Mouse (Mus musculus): ENCODE measurements around the gene Syndig1l.

Syndig1l gene

GRCm38 (mm10) chr12:84698319-84699081, at the start of gene Syndig1l:
Syndig1l (minus strand) TSS chr12:84698831.
- in situ Hi-C loops (cut with MboI, MseI): no loop called here

GRCm38 (mm10) chr12:84748134-84748533, 49.5 kb upstream of the Syndig1l start:
- in situ Hi-C loops (cut with MboI, MseI): no loop called here

GRCm38 (mm10) chr12:84745700-84746099, 47.1 kb upstream of the Syndig1l start:
- in situ Hi-C loops (cut with MboI, MseI): no loop called here

GRCm38 (mm10) chr12:84743496-84743895, 44.9 kb upstream of the Syndig1l start:
- in situ Hi-C loops (cut with MboI, MseI): no loop called here

- in situ Hi-C loops (cut with MboI, MseI): no loop called here
Measured at GRCm38 (mm10) chr12:84733366-84733765, 34.7 kb upstream of the Syndig1l start.

GRCm38 (mm10) chr12:84728421-84728820, 29.8 kb upstream of the Syndig1l start:
- in situ Hi-C loops (cut with MboI, MseI): no loop called here

- in situ Hi-C loops (cut with MboI, MseI): no loop called here
Measured at GRCm38 (mm10) chr12:84727434-84727833, 28.8 kb upstream of the Syndig1l start.

- in situ Hi-C loops (cut with MboI, MseI): no loop called here
Measured at GRCm38 (mm10) chr12:84726986-84727385, 28.4 kb upstream of the Syndig1l start.

- in situ Hi-C loops (cut with MboI, MseI): no loop called here
Measured at GRCm38 (mm10) chr12:84726391-84726790, 27.8 kb upstream of the Syndig1l start.

GRCm38 (mm10) chr12:84718462-84719244, 20.0 kb upstream of the Syndig1l start:
- in situ Hi-C loops (cut with MboI, MseI): no loop called here

- in situ Hi-C loops (cut with MboI, MseI): no loop called here
Measured at GRCm38 (mm10) chr12:84714578-84714977, 15.9 kb upstream of the Syndig1l start.

- in situ Hi-C loops (cut with MboI, MseI): no loop called here
Measured at GRCm38 (mm10) chr12:84709842-84710439, 11.3 kb upstream of the Syndig1l start.

GRCm38 (mm10) chr12:84707804-84708203, 9.2 kb upstream of the Syndig1l start:
- in situ Hi-C loops (cut with MboI, MseI): no loop called here

GRCm38 (mm10) chr12:84706886-84707285, 8.3 kb upstream of the Syndig1l start:
- in situ Hi-C loops (cut with MboI, MseI): no loop called here

GRCm38 (mm10) chr12:84702586-84702985, 4.0 kb upstream of the Syndig1l start:
- in situ Hi-C loops (cut with MboI, MseI): no loop called here

- in situ Hi-C loops (cut with MboI, MseI): no loop called here
Measured at GRCm38 (mm10) chr12:84692141-84692540, 6.5 kb downstream of the Syndig1l start.

- in situ Hi-C loops (cut with MboI, MseI): no loop called here
Measured at GRCm38 (mm10) chr12:84691347-84691746, 7.3 kb downstream of the Syndig1l start.

GRCm38 (mm10) chr12:84689051-84689450, 9.6 kb downstream of the Syndig1l start:
- in situ Hi-C loops (cut with MboI, MseI): no loop called here

GRCm38 (mm10) chr12:84687531-84687930, 11.1 kb downstream of the Syndig1l start:
- in situ Hi-C loops (cut with MboI, MseI): no loop called here

GRCm38 (mm10) chr12:84686176-84686575, 12.5 kb downstream of the Syndig1l start:
- in situ Hi-C loops (cut with MboI, MseI): no loop called here

- in situ Hi-C loops (cut with MboI, MseI): no loop called here
Measured at GRCm38 (mm10) chr12:84684569-84684968, 14.1 kb downstream of the Syndig1l start.

- in situ Hi-C loops (cut with MboI, MseI): no loop called here
Measured at GRCm38 (mm10) chr12:84676011-84676410, 22.6 kb downstream of the Syndig1l start.

All from T-helper 17 cell (primary cell).